Mouse (Mus musculus) erythroblast, embryonic 14.5 days (primary cell): ENCODE measurements at regions not wholly inside any gene's neighbourhood (a gene's known extent, or its start where the extent isn't known, plus 50 kb on each side); places are given as distances from the start of the nearest gene placed in this dataset.

Experiments
- H3K27me3 ChIP-seq: 2 replicates; pipeline ENCODE4 v1.6.1; 2012; ENCODE audit warnings: inconsistent platforms; ENCODE audit not compliant: control insufficient read depth
- H3K36me3 ChIP-seq: 2 replicates; pipeline ENCODE4 v1.6.1; 2012; ENCODE audit warnings: mild to moderate bottlenecking, inconsistent platforms; ENCODE audit not compliant: control insufficient read depth
- H3K4me1 ChIP-seq: 2 replicates; pipeline ENCODE4 v1.6.1; 2012; ENCODE audit warnings: inconsistent platforms; ENCODE audit not compliant: control insufficient read depth
- H3K4me3 ChIP-seq: replicated peaks from 2 replicates; pipeline ENCODE3; 2012; ENCODE audit warnings: moderate library complexity, mild to moderate bottlenecking, inconsistent platforms
- H3K9me3 ChIP-seq: 2 replicates; pipeline ENCODE4 v1.6.1; 2012; ENCODE audit warnings: low read length, inconsistent platforms, mixed read lengths; ENCODE audit not compliant: control insufficient read depth
- GATA1 ChIP-seq: IDR thresholded peaks from 2 replicates; pipeline ENCODE4 v1.6.1; 2012; ENCODE audit warnings: low read length, inconsistent platforms, mixed read lengths
- TAL1 ChIP-seq: IDR thresholded peaks from 3 replicates; pipeline ENCODE4 v1.6.1; 2012; ENCODE audit warnings: low read length, inconsistent platforms, mixed read lengths

DNA sequence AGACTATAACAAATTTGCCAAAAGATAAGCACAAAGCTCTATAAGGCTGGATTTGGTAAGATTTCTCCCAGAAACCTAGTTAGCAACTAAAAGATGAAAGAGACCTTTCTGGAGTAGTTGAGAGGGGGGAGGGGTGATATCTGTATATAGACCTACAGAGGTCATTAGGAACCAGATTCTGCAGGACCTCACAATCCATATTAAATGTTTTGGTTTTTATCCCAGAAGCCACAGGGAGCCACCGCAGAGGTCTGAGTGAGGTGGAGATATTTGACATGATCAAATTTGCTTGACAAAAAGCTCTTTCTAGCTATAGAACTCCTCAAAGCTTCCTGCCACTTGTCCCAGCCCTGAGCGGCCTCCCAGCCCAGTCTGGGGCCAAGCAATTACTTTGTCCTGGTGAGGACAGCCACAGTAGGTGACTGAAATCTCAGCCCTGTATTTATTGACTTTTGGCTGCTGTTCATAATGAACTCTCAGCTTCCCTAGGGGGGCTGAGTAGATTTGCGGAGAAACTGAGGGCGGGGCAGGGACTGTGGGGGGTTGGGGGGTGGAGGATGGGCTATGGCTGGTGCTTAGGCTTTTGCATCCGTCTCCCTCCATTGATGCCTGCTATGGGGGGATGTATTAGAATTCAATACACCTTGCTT, 128.5 kb downstream of the Gp2 start:
- H3K36me3 ChIP-seq: no peaks in the 10 kb centered on the region
- no peaks in the 10 kb centered on the region for H3K4me1 ChIP-seq
- TF ChIP-seq TAL1: no peak
- TF ChIP-seq GATA1: no peak
- H3K9me3 ChIP-seq: no peaks in the 10 kb centered on the region; the same call in 1 of the 2 replicates
- no peak overlapping the region for H3K4me3 ChIP-seq
- H3K27me3 ChIP-seq: no peaks in the 10 kb centered on the region

DNA sequence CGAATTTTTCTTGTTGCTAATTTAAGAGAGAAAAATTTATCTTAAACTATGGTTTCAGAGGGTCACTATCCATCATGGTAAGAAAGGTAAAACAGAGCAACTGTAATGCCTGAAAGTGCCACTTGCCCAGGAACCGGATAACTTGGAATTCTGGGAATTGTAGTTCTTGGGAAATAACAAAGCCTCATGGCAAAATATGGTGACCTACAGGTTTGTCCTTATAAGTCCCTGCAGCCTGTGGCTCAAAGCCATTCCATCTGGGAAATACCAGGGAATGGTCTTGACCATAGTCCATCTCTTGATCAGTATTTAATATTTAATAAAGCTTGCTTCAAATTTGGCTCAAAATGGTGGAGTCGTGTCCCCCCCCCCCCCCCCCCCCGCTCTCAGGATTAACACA, 111.9 kb upstream of the Gpr139 start:
- Histone ChIP-seq H3K4me3 (no peak overlapping the region), H3K36me3 (no peaks in the 10 kb centered on the region)

DNA sequence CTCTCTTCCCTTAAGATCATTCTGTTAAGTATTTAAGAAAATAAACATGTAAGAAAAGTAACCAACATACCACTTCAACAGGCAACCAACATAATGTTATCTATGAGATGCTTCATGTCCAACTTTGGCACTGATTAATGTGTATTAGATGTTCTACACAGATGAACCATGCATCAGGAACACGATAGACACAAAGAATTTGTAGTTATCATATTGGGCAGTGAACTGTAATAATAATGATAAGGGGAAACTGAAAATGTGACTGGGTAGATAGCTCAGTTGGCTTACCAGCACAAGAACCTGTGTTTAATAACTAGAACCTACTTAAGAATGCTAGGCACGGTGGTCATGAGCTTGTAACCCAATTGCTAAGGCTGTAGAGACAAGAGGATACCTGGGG, 107.0 kb upstream of the Gpr139 start:
- Histone ChIP-seq H3K27me3 (peaks cover 13% of the 10 kb centered on the region), H3K4me3 (no peak overlapping the region), H3K4me1 (peaks cover 8% of the 10 kb centered on the region), H3K36me3 (no peaks in the 10 kb centered on the region), H3K9me3 (no peaks in the 10 kb centered on the region; the same call in 1 of the 2 replicates)
- no peak for TF ChIP-seq GATA1
- no peak for TF ChIP-seq TAL1

More for the DNA sequence above, 111.9 kb upstream of the Gpr139 start:
- no peak for TF ChIP-seq GATA1
- no peak for TF ChIP-seq TAL1
- Histone ChIP-seq H3K27me3 (peaks cover 11% of the 10 kb centered on the region), H3K9me3 (no peaks in the 10 kb centered on the region), H3K4me1 (peaks cover 6% of the 10 kb centered on the region)

DNA sequence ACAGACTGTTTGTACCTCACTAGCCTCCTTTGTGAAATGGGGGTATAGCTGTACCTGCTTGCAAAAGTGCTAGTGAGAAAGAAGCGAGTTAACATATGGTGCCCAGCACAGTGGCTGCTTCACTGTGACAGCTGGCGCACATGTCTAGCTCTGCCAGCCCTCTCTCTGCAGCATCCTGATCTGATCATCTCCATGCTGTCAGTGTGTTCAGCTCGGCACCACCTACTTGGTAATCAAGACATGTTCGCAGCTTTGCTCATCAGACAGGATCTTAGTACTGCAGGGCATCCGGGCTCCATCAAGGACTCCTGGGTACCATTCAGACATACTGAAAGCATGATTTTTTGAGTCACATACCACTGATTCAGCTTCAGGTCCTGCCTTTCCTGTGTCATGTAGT, 100.9 kb upstream of the Gpr139 start:
- Histone ChIP-seq H3K4me1 (peaks cover 35% of the 10 kb centered on the region), H3K27me3 (peaks cover 26% of the 10 kb centered on the region), H3K36me3 (no peaks in the 10 kb centered on the region), H3K4me3 (no peak overlapping the region), H3K9me3 (no peaks in the 10 kb centered on the region)
- TF ChIP-seq GATA1 (no peak), TAL1 (no peak)

DNA sequence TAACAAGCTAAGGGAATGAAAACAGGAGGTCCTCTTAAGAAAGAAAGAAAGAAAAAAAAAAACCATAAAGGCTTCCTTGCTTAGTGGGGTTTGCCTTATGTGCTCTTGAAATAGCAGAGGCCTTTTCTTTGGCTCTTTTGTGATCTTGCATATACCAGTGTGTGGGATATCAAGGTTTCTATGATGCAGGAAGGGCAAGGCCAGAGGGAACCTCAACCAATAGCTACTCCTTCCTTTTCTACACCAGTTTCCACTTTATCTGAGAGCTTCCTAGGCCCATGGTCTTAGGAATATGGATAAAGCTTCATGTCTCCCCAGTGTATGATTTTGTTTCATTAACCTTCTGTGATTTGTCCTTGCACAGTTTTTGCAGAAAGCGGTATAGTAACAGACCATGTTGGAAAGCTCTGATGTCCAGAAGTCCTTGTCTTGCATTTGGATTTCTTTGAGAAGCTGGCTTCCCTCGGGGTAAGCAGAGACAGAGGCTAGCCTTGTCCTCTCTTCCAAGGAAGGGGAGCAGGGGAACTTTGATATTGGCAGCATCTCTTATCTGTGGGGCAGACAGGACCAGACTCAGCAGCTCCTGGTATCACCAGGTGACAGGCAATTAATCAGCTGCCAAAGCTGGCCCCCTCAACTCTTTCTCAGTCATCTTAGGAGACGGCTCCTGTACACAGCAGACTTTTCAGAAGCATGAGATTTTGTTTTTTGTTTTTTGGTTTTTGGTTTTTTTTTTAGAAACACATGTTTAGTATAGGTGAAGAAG, 95.7 kb upstream of the Gpr139 start:
- TF ChIP-seq TAL1 (peak; percentile 76), GATA1 (peak; percentile 87)
- Histone ChIP-seq H3K4me1 (peaks cover 46% of the 10 kb centered on the region), H3K9me3 (no peaks in the 10 kb centered on the region), H3K36me3 (no peaks in the 10 kb centered on the region), H3K27me3 (peaks cover 13% of the 10 kb centered on the region), H3K4me3 (peak overlapping the region; percentile 7)

DNA sequence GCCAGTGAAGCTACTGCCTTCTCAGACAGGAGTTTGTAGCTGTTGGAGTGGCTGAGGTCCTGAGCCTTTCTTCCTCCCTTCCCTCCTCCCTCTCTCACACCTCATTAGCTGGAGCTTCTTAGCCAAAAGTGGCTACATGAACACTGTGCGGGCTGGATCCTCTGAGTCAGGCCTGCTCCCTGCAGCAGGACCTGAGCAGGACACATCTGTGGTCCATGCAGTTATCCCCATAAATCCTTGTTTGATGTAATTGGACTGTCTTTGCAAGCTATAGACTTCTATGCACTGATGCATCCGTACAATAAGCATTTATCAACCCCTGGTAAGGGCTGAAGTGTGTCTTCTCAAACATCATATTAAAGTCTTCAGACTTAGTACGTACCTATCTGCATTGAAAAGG, 88.2 kb upstream of the Gpr139 start:
- peaks cover 41% of the 10 kb centered on the region for H3K4me1 ChIP-seq
- H3K27me3 ChIP-seq: no peaks in the 10 kb centered on the region
- H3K36me3 ChIP-seq: no peaks in the 10 kb centered on the region
- TF ChIP-seq GATA1: no peak
- TF ChIP-seq TAL1: no peak
- no peak overlapping the region for H3K4me3 ChIP-seq
- H3K9me3 ChIP-seq: no peaks in the 10 kb centered on the region

DNA sequence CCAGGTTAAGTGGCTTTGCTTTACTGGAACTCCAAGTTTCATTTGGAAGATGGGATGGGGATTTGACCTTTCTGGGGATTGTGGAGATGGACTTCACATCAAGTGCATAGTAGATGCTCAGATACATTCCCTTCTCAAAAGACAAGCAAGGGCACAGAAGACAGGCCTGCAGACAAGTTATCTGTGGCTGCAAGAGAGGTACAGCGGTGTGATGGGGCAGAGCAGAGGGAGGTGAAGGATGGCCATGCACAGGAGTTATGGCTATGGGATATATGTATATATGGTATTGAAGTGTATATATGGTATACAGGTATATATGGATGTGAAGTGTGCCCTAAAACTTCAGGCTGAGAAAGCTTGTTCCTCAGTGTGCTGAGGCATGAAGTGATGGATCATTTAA, 87.0 kb upstream of the Gpr139 start:
- peaks cover 41% of the 10 kb centered on the region for H3K4me1 ChIP-seq
- H3K4me3 ChIP-seq: peak overlapping the region; percentile 6
- no peaks in the 10 kb centered on the region for H3K36me3 ChIP-seq
- no peaks in the 10 kb centered on the region for H3K27me3 ChIP-seq
- TF ChIP-seq GATA1 (no peak), TAL1 (no peak)
- no peaks in the 10 kb centered on the region for H3K9me3 ChIP-seq

DNA sequence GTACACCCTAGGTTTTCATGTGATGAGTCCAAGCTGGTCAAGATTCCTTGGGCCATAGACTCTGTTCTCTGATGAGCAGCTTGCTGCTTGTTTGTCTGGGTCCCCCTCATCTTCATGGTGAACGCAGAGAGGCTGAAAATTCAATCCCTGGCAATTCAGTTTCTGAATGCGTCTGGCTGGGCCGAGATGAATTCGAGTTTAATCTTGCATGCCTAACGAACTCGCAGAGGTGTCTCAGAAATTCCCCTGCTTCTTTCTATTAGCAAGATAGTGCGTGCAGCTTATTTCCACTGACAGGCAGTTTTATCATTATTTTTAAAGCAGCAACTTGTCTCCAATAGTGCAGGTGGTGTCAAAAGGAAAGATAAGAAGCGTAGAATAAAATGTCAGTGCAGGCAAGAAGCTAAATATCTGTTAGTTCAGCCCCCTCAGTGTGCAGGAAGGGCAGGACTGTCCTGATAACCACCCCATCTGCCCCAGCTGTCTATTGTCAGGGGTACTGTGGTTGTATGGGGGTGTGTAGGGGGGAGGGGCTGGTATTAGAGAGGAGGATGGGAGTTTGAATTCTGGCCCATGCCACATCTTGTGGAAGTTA, 86.5 kb upstream of the Gpr139 start:
- Histone ChIP-seq H3K36me3 (no peaks in the 10 kb centered on the region), H3K9me3 (no peaks in the 10 kb centered on the region), H3K27me3 (no peaks in the 10 kb centered on the region), H3K4me3 (peak overlapping the region; percentile 57), H3K4me1 (peaks cover 41% of the 10 kb centered on the region)
- TF ChIP-seq GATA1: no peak
- TF ChIP-seq TAL1: peak; percentile 61

DNA sequence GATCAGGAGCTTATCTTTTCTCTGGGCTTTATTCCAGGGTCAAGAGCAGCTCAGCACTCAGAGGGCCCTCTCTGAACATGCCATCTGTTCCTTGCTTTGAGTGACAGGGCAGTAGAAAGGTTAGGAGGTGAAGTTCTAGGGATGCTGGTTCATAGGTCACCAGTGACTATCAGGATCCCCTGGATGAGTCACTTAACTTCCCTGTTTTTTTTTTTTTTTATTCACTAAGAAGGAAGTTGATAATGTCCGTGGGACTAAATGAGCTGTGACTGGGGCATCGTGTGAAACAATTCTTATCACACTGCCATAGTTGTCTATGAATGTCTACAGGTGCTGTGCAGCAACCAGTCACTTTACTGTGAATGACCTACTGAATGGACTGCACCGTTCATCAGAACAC, 73.8 kb upstream of the Gpr139 start:
- H3K4me1 ChIP-seq: peaks cover 26% of the 10 kb centered on the region
- H3K27me3 ChIP-seq: peaks cover 36% of the 10 kb centered on the region
- no peaks in the 10 kb centered on the region for H3K9me3 ChIP-seq
- no peak overlapping the region for H3K4me3 ChIP-seq
- H3K36me3 ChIP-seq: no peaks in the 10 kb centered on the region
- TF ChIP-seq TAL1: no peak
- TF ChIP-seq GATA1: no peak
